Mouse (Mus musculus) neural tube, embryonic 11.5 days (tissue): ENCODE data around the gene Pard3. TPM values are rescaled to one million over a fixed set of nuclear protein-coding genes. Genes with fewer than 3 reads are reported as not detected.

Experiments used
- ATAC-seq: fragments of 200-750 bp; cut with Nextera tagmentation; 2 replicates; pipeline ENCODE4 v1.8.0; 2017; ENCODE audit warnings: moderate number of reproducible peaks, mild to moderate bottlenecking, moderate TSS enrichment, moderate library complexity; ENCODE audit not compliant: insufficient read depth, low FRiP score, low TSS enrichment
- DNase-seq: peaks from one replicate; pipeline ENCODE4 v3.0.0-alpha.2; 2015; ENCODE audit warnings: low spot score
- H3K27ac ChIP-seq: fragments of 300-500 bp; sonication (generic); 2 replicates; pipeline ENCODE4 v1.5.1; 2014; ENCODE audit warnings: low read depth, mild to moderate bottlenecking, low read length
- H3K27me3 ChIP-seq: fragments of 300-500 bp; sonication (generic); 2 replicates; pipeline ENCODE4 v1.6.1; 2014; ENCODE audit warnings: mild to moderate bottlenecking, low read length, mixed read lengths; ENCODE audit not compliant: control insufficient read depth, insufficient read depth
- H3K36me3 ChIP-seq: fragments of 300-500 bp; sonication (generic); 2 replicates; pipeline ENCODE4 v1.6.1; 2014; ENCODE audit warnings: mild to moderate bottlenecking, low read length, moderate library complexity, mixed read lengths; ENCODE audit not compliant: control insufficient read depth, insufficient read depth
- H3K4me1 ChIP-seq: fragments of 300-500 bp; sonication (generic); 2 replicates; pipeline ENCODE4 v1.6.1; 2014; ENCODE audit warnings: low read length, mixed read lengths; ENCODE audit not compliant: control insufficient read depth, insufficient read depth
- H3K4me2 ChIP-seq: fragments of 300-500 bp; sonication (generic); 2 replicates; pipeline ENCODE4 v1.6.1; 2014; ENCODE audit warnings: low read depth, mild to moderate bottlenecking, moderate library complexity
- H3K4me3 ChIP-seq: fragments of 300-500 bp; sonication (generic); 2 replicates; pipeline ENCODE4 v1.5.1; 2014; ENCODE audit warnings: low read depth, low read length
- H3K9ac ChIP-seq: fragments of 300-500 bp; sonication (generic); 2 replicates; pipeline ENCODE4 v1.6.1; 2014; ENCODE audit warnings: mild to moderate bottlenecking, low read length
- H3K9me3 ChIP-seq: fragments of 300-500 bp; sonication (generic); 2 replicates; pipeline ENCODE4 v1.6.1; 2016; ENCODE audit warnings: low read length; ENCODE audit not compliant: control insufficient read depth
- WGBS: fragments of 180-500 bp; shearing (Covaris S2); extraction: QIAGEN DNeasy Blood & Tissue Kit; methylation state at CpG from one replicate; pipeline ENCODE4 v1.1.7; 2014; 5-methylcytosine and 5-hydroxymethylcytosine counted together
- polyA plus RNA-seq: library from polyadenylated mRNA; unstranded; fragments of >200 nt; fragmentation: Nextera tagmentation; extraction: Ambion mirVana; gene quantifications from 2 replicates; pipeline ENCODE4 v1.2.1, GENCODE M21; 2014

Gene Pard3
- polyA plus RNA-seq, 1 experiment from 2014 or later: 37.5 TPM

DNA sequence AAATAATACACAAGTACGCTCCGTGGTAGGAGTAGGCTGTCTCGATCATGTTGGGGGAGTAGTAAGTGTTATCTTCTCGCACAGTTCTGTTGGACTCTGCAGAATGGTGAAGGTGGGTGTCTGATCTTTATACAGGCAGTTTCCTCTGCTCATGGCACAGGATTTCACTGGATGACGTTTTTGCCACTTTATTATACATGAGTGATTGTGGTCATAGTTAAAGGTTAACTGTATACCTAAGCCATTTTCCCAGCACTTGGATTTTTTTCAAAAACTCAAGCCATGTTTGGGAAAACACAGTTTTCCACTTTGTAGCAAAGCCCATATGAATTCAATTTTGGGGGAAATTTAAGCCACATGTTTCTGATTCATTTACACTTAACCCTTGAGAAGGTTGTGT, 489.9 kb downstream of the Pard3 start:
- H3K36me3 ChIP-seq: no peaks in the 10 kb centered on the region
- no peaks in the 10 kb centered on the region for H3K27me3 ChIP-seq
- H3K4me3 ChIP-seq: no peak overlapping the region
- ATAC-seq: no peak
- no peak overlapping the region for H3K4me2 ChIP-seq
- H3K9ac ChIP-seq: no peak overlapping the region
- 85% methylated on average over 5 of the region's 5 CpGs for WGBS
- H3K9me3 ChIP-seq: no peaks in the 10 kb centered on the region
- H3K27ac ChIP-seq: no peak overlapping the region
- peaks cover 4% of the 10 kb centered on the region; the same call in 1 of the 2 replicates for H3K4me1 ChIP-seq
- no peak for DNase-seq

DNA sequence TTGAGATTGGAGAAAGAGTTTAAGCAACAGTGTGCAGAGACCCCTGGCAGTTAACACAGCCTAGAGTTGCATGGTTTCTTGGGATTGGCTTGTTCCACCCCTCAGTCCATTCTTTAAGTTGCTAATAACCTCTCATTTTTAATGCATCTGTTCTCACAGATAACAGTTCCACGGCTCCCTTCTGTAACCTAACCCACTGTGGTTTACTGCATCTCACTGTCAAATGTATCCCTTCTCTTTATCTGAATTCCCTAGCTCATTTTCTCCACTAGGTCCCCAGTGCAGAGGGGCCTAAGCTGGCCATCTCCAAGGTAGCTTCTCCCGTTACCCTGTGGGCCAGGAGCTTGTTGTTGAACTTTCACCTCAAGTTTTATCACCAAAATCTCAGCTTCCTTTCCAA, 492.1 kb downstream of the Pard3 start:
- no peak overlapping the region for H3K4me3 ChIP-seq
- H3K4me1 ChIP-seq: peaks cover 4% of the 10 kb centered on the region; the same call in 1 of the 2 replicates
- H3K36me3 ChIP-seq: no peaks in the 10 kb centered on the region
- H3K9me3 ChIP-seq: no peaks in the 10 kb centered on the region
- H3K9ac ChIP-seq: no peak overlapping the region
- DNase-seq: no peak
- 71% methylated on average over 2 of the region's 2 CpGs for WGBS
- H3K4me2 ChIP-seq: no peak overlapping the region
- H3K27ac ChIP-seq: no peak overlapping the region
- no peaks in the 10 kb centered on the region for H3K27me3 ChIP-seq
- ATAC-seq: no peak

DNA sequence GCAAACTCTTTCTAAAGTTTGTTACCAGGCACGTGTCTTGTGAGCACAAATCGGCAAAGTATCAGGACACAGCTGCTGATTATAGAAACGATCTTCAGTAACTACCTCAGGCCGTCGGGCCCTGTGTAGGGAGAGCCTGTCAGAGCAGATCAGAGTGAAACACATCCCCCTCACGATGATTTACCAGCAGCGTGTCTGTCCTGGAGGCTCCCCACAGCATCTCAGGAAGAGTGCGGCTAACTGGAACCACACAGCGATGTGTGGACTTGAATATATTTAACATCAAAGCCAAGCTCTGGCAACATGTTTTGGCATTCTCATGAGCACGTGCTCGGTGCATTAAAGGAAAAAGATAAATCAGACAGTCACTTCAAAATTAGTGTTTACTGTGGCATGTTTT, 493.3 kb downstream of the Pard3 start:
- ATAC-seq (no peak), DNase-seq (peak; percentile 28)
- Histone ChIP-seq H3K4me1 (peaks cover 4% of the 10 kb centered on the region; the same call in 1 of the 2 replicates), H3K27ac (no peak overlapping the region), H3K36me3 (no peaks in the 10 kb centered on the region), H3K27me3 (no peaks in the 10 kb centered on the region), H3K9ac (no peak overlapping the region), H3K4me2 (no peak overlapping the region), H3K9me3 (no peaks in the 10 kb centered on the region), H3K4me3 (no peak overlapping the region)
- 34% methylated on average over 11 of the region's 11 CpGs for WGBS

DNA sequence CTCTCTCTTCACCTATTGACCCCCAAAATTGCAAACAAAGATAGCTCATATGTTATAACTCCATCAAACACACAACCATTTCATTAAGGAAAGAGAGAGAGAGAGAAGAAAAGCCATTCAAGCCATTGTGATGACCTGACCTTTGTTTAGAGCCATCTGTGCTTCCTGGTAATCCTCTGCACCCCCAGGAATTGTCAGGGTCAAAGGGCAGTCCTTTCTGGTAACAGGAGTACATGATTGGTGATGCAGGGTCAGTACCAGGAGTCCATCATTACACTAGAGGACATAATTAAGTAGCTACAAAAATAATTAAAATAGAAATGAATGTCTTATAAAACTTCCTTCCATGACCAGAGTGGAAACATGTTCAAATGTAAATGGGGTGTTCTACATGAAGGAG, 493.9 kb downstream of the Pard3 start:
- H3K9me3 ChIP-seq: no peaks in the 10 kb centered on the region
- DNase-seq (no peak), ATAC-seq (no peak)
- no peak overlapping the region for H3K4me3 ChIP-seq
- H3K27ac ChIP-seq: no peak overlapping the region
- no peak overlapping the region for H3K9ac ChIP-seq
- H3K4me1 ChIP-seq: peaks cover 4% of the 10 kb centered on the region; the same call in 1 of the 2 replicates
- no peaks in the 10 kb centered on the region for H3K27me3 ChIP-seq
- H3K36me3 ChIP-seq: no peaks in the 10 kb centered on the region
- H3K4me2 ChIP-seq: no peak overlapping the region

DNA sequence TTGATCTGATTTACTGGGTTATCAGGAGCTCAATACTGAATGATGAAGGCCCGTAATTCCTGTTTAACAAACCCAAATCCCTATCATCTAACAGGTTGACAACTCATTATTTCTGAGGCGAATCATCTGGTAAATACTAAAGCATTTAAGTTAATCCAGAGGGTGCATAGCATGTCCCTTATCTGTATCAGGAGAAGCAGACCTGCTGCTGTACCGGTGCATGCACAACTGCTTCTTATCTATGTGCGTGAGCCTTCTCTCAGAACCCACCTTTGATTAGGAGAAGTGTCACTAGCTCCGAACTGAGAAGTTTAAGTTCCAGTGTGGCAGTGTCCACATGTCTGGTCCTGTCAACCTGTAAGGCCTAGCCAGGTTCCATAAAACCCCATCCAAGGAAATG, 499.9 kb downstream of the Pard3 start:
- H3K36me3 ChIP-seq: no peaks in the 10 kb centered on the region
- DNase-seq: no peak
- no peaks in the 10 kb centered on the region for H3K27me3 ChIP-seq
- H3K4me2 ChIP-seq: no peak overlapping the region
- ATAC-seq: no peak
- H3K4me3 ChIP-seq: no peak overlapping the region
- H3K9ac ChIP-seq: no peak overlapping the region
- 93% methylated on average over 5 of the region's 5 CpGs for WGBS
- H3K27ac ChIP-seq: no peak overlapping the region
- H3K4me1 ChIP-seq: no peaks in the 10 kb centered on the region
- H3K9me3 ChIP-seq: no peaks in the 10 kb centered on the region

DNA sequence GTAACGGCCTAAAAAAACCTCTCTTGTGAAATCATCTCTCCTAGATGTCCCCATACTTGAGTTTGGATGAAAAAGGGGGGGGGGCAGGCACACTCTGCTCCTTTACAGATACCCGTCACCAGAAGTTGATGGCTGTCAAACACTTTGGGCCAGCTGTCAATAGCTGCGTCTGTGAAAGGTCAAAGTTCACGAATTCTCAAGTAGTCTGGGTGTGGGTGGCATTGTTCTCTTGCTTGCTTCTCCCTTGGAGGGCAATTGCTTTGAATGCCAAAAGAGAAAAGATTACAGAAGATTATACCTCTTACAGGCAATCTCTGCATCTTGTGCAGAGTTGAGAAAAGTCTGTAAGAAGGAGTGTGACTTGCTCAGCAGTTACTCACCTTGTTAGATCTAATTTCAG, 500.7 kb downstream of the Pard3 start:
- Histone ChIP-seq H3K9me3 (no peaks in the 10 kb centered on the region), H3K36me3 (no peaks in the 10 kb centered on the region), H3K27me3 (no peaks in the 10 kb centered on the region), H3K4me3 (no peak overlapping the region), H3K9ac (no peak overlapping the region), H3K4me2 (no peak overlapping the region), H3K4me1 (no peaks in the 10 kb centered on the region), H3K27ac (no peak overlapping the region)
- DNase-seq (no peak), ATAC-seq (no peak)
- WGBS: 45% methylated on average over 4 of the region's 4 CpGs

DNA sequence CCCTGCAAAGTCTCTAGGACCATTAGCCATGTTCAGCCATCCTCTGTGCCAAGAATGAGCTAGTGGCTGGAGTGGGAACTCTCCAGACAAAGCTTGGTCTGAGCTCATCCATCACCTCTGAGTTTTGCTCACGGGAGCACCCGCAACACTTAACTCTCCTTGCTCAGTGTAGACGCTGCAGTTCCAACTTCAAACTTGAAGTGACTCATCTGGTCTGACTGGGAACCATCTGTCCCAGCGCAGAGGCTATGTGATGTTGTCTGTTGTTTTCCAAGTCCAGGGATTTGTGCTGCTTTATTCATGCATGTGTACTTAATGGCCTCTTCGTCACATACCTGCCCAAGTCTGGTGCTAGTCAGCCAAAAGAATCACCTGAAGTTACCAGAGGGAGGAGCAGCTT, 505.5 kb downstream of the Pard3 start:
- Histone ChIP-seq H3K27ac (no peak overlapping the region), H3K4me3 (no peak overlapping the region), H3K9ac (no peak overlapping the region), H3K27me3 (no peaks in the 10 kb centered on the region), H3K36me3 (no peaks in the 10 kb centered on the region), H3K9me3 (no peaks in the 10 kb centered on the region), H3K4me1 (no peaks in the 10 kb centered on the region), H3K4me2 (no peak overlapping the region)
- WGBS: 88% methylated on average over 5 of the region's 5 CpGs
- DNase-seq (no peak), ATAC-seq (no peak)

DNA sequence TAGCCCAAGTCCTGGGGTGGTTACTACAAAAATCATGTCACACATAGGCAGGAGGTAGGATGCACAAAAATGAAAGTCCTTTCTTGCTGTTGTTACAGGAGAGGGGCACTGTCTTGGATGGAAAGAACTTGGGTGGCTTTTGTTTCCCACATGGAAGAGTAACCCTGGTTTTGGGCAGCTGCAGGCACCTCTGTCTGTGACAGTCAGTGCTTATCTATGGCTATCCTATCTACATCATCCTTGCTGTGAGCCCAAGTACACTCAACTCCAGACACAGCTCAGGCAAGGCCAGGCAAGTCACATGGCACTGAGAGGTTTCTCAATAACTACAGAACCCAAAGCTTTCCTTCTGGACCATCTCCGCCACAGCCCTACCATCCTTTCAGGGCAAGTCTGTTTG, 506.8 kb downstream of the Pard3 start:
- no peak for DNase-seq
- no peak overlapping the region for H3K4me2 ChIP-seq
- H3K9ac ChIP-seq: no peak overlapping the region
- H3K9me3 ChIP-seq: no peaks in the 10 kb centered on the region
- WGBS: 100% methylated on average over 1 of the region's 1 CpGs
- no peaks in the 10 kb centered on the region for H3K36me3 ChIP-seq
- H3K4me3 ChIP-seq: no peak overlapping the region
- H3K27me3 ChIP-seq: no peaks in the 10 kb centered on the region
- H3K27ac ChIP-seq: no peak overlapping the region
- no peak for ATAC-seq
- no peaks in the 10 kb centered on the region for H3K4me1 ChIP-seq

DNA sequence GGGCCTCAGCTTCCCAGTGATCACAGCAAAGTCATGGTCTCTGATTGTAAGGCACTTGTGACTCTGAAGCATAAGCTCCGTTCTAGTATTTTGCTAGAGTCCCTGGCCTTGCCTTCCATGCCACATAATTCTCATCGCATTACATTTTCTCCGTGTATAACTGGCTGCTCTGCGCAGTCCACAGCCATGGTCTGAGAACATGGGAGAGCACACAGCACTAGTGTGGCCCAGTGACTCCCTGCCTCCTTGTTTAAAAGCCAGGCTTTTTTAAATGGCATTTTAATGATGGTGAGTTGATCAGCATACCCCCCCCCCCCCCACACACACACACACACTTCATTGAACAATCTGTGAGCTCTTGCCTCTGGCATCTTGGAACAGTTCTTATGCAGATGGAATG, 508.8 kb downstream of the Pard3 start:
- no peaks in the 10 kb centered on the region for H3K4me1 ChIP-seq
- H3K27me3 ChIP-seq: no peaks in the 10 kb centered on the region
- H3K36me3 ChIP-seq: no peaks in the 10 kb centered on the region
- H3K4me2 ChIP-seq: no peak overlapping the region
- H3K4me3 ChIP-seq: no peak overlapping the region
- no peak for DNase-seq
- no peaks in the 10 kb centered on the region for H3K9me3 ChIP-seq
- ATAC-seq: no peak
- no peak overlapping the region for H3K27ac ChIP-seq
- no peak overlapping the region for H3K9ac ChIP-seq
- 85% methylated on average over 4 of the region's 4 CpGs for WGBS
